Mouse (Mus musculus): ENCODE data around the gene N4bp1. TPM values are rescaled to one million over a fixed set of nuclear protein-coding genes. Genes with fewer than 3 reads are reported as not detected.

N4bp1 gene
- polyA plus RNA-seq, 1 experiment = 7.4 TPM

- H3K4me3 ChIP-seq (ENCODE audit: insufficient read depth, low read depth, low read length) = no peak overlapping the region
- no peak overlapping the region for H3K27ac ChIP-seq (replicated peaks; ENCODE audit: low read depth, low read length)
- H3K4me1 ChIP-seq (ENCODE audit: control insufficient read depth, insufficient read depth, insufficient read length, low read length) = no peaks in the 10 kb centered on the region
Observed at GRCm38 (mm10) chr8:86834496-86835260, 50.4 kb downstream of the N4bp1 start.

DNA sequence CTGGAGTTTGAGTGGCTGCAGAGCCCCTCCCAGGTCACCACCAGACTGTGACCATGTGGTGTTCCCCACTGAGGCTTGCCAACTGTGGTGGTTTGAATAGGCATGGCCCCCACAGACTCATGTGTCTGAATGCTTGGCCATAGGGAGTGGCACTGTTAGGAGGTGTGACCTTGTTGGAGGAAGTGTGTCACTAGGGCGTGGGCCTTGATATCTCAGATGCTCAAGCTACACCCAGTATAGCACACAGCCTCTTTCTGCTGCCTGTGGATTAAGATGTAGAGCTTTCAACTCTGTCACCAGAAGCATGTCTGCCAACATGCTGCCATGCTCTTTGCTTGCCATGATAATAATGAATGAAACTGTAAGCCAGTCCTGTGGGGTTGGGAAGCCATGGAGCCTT, 51.1 kb downstream of the N4bp1 start:
- no peak overlapping the region for H3K27ac ChIP-seq (replicated peaks; ENCODE audit: low read depth, low read length)
- no peak overlapping the region for H3K4me3 ChIP-seq (ENCODE audit: insufficient read depth, low read depth, low read length)
- no peaks in the 10 kb centered on the region for H3K4me1 ChIP-seq (ENCODE audit: control insufficient read depth, insufficient read depth, insufficient read length, low read length)

DNA sequence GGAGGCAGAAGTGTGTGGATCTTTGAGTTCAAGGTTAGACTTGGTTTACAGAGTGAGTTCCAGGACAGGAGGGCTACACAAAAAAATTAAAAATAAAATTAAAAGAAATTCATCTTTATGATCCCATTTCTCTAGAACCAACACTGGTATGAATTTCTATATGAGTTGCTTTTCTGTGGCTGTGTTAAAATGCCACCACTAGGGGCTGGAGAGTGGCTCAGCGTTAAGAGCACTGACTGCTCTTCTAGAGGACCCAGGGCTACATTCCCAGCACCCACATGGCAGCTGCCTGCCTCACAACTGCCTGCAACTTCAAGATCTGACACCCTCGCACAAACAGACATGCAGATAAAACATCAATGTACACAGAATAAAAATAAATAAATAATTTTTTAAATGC, 56.1 kb downstream of the N4bp1 start:
- Histone ChIP-seq H3K27ac (replicated peaks; ENCODE audit: low read depth, low read length) (no peak overlapping the region), H3K4me3 (ENCODE audit: insufficient read depth, low read depth, low read length) (no peak overlapping the region), H3K4me1 (ENCODE audit: control insufficient read depth, insufficient read depth, insufficient read length, low read length) (no peaks in the 10 kb centered on the region)

GRCm38 (mm10) chr8:86827199-86827598, 57.9 kb downstream of the N4bp1 start:
- H3K4me1 ChIP-seq (ENCODE audit: control insufficient read depth, insufficient read depth, insufficient read length, low read length) = no peaks in the 10 kb centered on the region
- no peak overlapping the region for H3K4me3 ChIP-seq (ENCODE audit: insufficient read depth, low read depth, low read length)
- H3K27ac ChIP-seq (replicated peaks; ENCODE audit: low read depth, low read length) = no peak overlapping the region

GRCm38 (mm10) chr8:86826538-86826937, 58.5 kb downstream of the N4bp1 start:
- Histone ChIP-seq H3K4me1 (ENCODE audit: control insufficient read depth, insufficient read depth, insufficient read length, low read length) (no peaks in the 10 kb centered on the region), H3K27ac (replicated peaks; ENCODE audit: low read depth, low read length) (no peak overlapping the region), H3K4me3 (ENCODE audit: insufficient read depth, low read depth, low read length) (no peak overlapping the region)

DNA sequence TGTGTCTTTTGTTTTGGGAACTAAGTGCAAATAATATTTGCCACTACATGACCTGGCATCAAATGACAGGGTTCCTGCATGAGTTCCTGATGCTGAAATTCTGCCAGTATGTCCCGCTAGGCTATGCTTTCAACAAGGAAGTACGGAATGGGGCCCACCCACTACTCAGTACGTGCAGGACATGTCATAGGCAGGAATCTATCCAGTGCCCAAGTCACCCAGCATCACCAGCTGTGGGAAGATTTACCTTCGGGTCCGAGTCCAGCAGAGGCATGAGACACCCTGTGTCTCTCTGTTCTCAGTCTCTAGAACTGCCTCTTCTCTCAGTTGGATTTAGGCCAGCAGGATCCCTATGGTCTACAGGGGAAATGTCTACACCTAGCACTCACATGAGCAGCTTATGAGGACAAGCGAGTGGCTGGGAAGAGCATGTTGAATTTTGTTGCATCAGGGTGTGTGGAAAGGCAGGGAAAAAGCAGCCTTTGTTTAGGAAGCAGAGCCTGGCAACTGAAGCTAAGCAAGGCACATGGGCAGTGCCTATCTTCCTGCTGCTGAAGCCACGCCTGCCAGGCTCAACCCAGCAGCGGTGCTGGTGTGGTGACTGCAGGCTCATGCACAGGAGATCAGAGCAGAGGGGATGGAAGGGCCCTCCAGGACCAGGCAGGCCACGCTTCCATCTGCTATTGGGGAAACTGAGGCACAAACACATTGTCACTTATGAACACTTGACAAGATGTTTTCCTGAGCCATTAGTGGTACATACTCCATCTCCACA, 59.2 kb downstream of the N4bp1 start:
- Histone ChIP-seq H3K27ac (replicated peaks; ENCODE audit: low read depth, low read length) (no peak overlapping the region), H3K4me1 (ENCODE audit: control insufficient read depth, insufficient read depth, insufficient read length, low read length) (no peaks in the 10 kb centered on the region), H3K4me3 (ENCODE audit: insufficient read depth, low read depth, low read length) (no peak overlapping the region)

DNA sequence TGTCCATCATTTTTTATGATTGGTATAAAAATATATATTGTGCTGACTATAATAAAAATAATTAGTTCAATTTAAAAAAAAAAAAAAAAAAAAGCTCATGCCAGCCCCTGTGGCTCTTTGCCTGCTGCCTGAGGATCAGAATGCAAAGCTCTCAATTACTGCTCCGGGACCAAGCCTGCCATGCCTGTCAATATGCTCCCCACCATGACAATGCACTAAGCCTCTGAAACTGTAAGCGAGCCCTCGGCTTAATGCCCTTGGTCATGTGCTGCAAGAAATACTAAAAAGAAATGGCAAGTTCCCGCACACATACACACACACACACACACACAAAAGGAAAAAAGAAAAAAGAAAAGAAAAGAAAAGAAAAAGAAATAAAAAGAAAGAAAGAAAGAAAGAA, 60.3 kb downstream of the N4bp1 start:
- no peak overlapping the region for H3K4me3 ChIP-seq (ENCODE audit: insufficient read depth, low read depth, low read length)

DNA sequence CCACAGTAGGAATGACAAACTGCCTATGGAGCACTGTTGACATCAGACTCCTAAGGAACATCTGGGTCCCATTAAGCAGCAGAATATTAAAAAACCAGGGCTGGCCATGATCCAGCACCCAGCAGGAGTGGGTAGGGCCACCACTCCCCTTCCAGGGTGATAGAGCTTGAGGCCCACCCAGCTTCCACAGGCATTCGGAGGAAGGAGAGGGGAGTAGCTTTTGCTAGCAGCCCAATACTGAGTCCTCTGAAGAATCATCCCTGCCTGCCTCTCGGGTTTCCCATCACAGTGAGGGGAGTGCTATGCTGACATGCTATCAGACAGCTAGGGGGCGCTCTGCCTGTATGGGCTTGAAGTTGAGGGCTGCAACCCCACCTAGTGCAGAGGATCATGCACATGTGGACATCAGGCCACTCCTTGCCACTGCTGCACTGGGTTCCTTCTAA, 64.3 kb downstream of the N4bp1 start:
- H3K27ac ChIP-seq (replicated peaks; ENCODE audit: low read depth, low read length) = no peak overlapping the region
- H3K4me1 ChIP-seq (ENCODE audit: control insufficient read depth, insufficient read depth, insufficient read length, low read length) = no peaks in the 10 kb centered on the region
- no peak overlapping the region for H3K4me3 ChIP-seq (ENCODE audit: insufficient read depth, low read depth, low read length)

More for the DNA sequence above, 60.3 kb downstream of the N4bp1 start:
- H3K4me1 ChIP-seq (ENCODE audit: control insufficient read depth, insufficient read depth, insufficient read length, low read length) = no peaks in the 10 kb centered on the region
- H3K27ac ChIP-seq (replicated peaks; ENCODE audit: low read depth, low read length) = no peak overlapping the region

DNA sequence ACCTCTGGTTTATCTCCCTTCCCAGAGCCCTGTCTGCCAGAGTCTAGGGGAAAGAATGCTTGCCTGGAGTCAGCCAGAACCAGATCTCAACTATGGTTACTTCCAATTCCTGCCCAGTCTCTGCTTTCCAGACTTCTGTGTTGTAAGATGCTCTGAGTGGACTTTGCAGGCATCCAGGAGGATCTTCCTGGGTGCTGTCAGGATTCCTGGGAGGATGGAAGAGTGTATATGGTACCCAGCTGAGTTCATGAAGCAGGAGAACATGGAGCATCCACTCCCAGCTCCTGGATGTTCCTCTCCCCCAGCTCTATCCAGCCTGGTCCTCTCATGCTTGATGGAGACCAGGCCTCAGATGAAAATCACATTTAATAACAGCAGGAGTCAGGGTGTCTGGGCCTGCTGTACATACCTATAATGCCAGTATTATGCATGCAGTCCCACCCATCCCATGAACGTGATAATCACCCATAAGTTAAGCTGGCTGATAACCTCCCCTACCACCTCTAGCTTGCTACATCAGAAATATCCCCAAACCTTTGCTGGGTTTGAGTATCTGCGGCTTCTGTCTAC, 64.8 kb downstream of the N4bp1 start:
- H3K4me3 ChIP-seq (ENCODE audit: insufficient read depth, low read depth, low read length) = no peak overlapping the region
- H3K27ac ChIP-seq (replicated peaks; ENCODE audit: low read depth, low read length) = no peak overlapping the region

DNA sequence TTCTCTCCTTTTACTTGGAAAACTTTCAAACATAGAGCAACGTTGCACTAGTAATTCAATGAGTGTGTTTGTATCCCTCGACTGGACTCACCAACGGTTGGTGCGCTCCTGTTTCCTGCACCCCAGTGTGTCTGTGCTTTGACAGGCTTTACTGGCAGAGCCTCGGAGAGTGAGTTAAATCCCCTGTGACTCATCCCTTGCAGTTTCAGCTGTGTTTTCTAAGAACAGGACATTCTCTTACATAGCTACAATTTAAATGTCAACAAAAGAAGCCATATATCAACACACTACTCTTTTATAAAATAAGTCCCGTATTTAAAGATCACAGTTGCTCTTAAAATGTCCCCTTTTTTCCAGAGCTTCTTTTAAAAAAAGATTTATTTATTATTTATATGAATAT, 65.6 kb downstream of the N4bp1 start:
- no peaks in the 10 kb centered on the region for H3K4me1 ChIP-seq (ENCODE audit: control insufficient read depth, insufficient read depth, insufficient read length, low read length)
- no peak overlapping the region for H3K4me3 ChIP-seq (ENCODE audit: insufficient read depth, low read depth, low read length)
- no peak overlapping the region for H3K27ac ChIP-seq (replicated peaks; ENCODE audit: low read depth, low read length)

More for the DNA sequence above, 64.8 kb downstream of the N4bp1 start:
- no peaks in the 10 kb centered on the region for H3K4me1 ChIP-seq (ENCODE audit: control insufficient read depth, insufficient read depth, insufficient read length, low read length)

DNA sequence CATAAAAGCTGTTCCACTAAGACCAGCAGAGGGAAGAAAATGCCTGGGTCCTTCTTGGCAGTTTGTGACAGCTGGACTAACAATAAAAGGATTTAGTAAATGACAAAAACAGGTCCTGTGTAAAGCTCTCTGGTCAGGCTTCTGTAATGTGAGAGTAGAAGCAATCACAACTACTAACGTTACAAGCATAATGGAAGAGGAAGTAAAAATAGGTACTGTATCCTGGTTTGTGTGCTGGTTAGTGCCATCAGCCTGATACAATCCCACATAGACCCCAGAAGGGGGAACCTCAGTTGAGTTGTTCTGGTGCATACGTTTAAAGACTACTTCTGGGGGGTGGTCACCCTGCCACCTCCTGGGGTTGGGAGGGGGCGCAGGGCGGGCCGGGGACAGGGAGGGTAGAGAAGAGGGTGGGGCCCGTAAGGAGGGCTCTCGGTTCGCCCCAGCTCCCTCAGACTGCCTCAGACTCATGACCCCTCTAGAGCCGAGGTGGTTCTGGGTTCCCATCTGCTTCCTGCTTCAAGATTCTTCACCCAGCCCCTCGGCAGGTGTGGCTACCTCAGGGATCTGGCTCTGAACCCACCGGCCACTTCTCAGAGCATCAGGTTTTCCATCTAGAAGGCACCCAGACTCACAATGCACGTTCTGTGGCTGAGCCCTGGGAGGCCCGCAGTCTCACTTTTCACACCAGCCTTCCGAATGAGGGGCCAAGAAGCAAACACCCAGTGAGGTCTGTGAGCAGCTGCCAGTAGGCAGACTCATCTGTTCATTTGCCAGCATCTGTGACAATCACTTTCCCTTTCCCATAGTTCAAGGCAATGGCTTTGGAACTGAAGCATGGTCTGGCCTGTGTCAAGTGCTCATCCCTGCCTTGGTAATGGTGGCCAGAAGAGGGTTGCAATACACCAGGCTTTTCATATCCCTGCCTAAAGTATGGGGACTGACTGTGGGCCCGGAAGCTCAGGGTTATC, 75.8 kb downstream of the N4bp1 start:
- peaks cover 16% of the 10 kb centered on the region for H3K4me1 ChIP-seq (ENCODE audit: control insufficient read depth, insufficient read depth, insufficient read length, low read length)
- 0 out of 2 replicates have a peak overlapping the region, but pooled peaks have one; percentile 28 for H3K27ac ChIP-seq (replicated peaks; ENCODE audit: low read depth, low read length)
- H3K4me3 ChIP-seq (ENCODE audit: insufficient read depth, low read depth, low read length) = no peak overlapping the region

- Histone ChIP-seq H3K4me1 (ENCODE audit: control insufficient read depth, insufficient read depth, insufficient read length, low read length) (peaks cover 16% of the 10 kb centered on the region), H3K4me3 (ENCODE audit: insufficient read depth, low read depth, low read length) (no peak overlapping the region), H3K27ac (replicated peaks; ENCODE audit: low read depth, low read length) (peak overlapping the region; percentile 28; the same call in 1 of the 2 replicates)
Observed at GRCm38 (mm10) chr8:86808239-86808638, 76.8 kb downstream of the N4bp1 start.

- Histone ChIP-seq H3K4me3 (ENCODE audit: insufficient read depth, low read depth, low read length) (no peak overlapping the region), H3K27ac (replicated peaks; ENCODE audit: low read depth, low read length) (peak overlapping the region; percentile 89), H3K4me1 (ENCODE audit: control insufficient read depth, insufficient read depth, insufficient read length, low read length) (peaks cover 18% of the 10 kb centered on the region)
Observed at GRCm38 (mm10) chr8:86801988-86802387, 83.1 kb downstream of the N4bp1 start.

- no peak overlapping the region for H3K4me3 ChIP-seq (ENCODE audit: insufficient read depth, low read depth, low read length)
- peak overlapping the region; percentile 89 for H3K27ac ChIP-seq (replicated peaks; ENCODE audit: low read depth, low read length)
- peaks cover 18% of the 10 kb centered on the region for H3K4me1 ChIP-seq (ENCODE audit: control insufficient read depth, insufficient read depth, insufficient read length, low read length)
Observed at GRCm38 (mm10) chr8:86800966-86801365, 84.1 kb downstream of the N4bp1 start.
